Mouse (Mus musculus) hindbrain, embryonic 13.5 days (tissue): ENCODE measurements around the gene Fam124a. TPM values are rescaled to one million over a fixed set of nuclear protein-coding genes. Genes with fewer than 3 reads are reported as not detected.

Experiments used
- ATAC-seq: fragments of 200-750 bp; cut with Nextera tagmentation; 2 replicates; pipeline ENCODE4 v1.8.0; 2017; ENCODE audit warnings: moderate TSS enrichment; ENCODE audit not compliant: low FRiP score
- H3K27ac ChIP-seq: fragments of 300-500 bp; sonication (generic); 2 replicates; pipeline ENCODE4 v1.5.1; 2015; ENCODE audit warnings: inconsistent platforms, mild to moderate bottlenecking, moderate library complexity
- H3K27me3 ChIP-seq: fragments of 300-500 bp; sonication (generic); 2 replicates; pipeline ENCODE4 v1.6.1; 2015; ENCODE audit warnings: mild to moderate bottlenecking, inconsistent platforms
- H3K36me3 ChIP-seq: fragments of 300-500 bp; sonication (generic); 2 replicates; pipeline ENCODE4 v1.6.1; 2015; ENCODE audit warnings: mild to moderate bottlenecking, inconsistent platforms
- H3K4me1 ChIP-seq: fragments of 300-500 bp; sonication (generic); replicated peaks from 2 replicates; pipeline ENCODE4 v1.6.1; 2015; ENCODE audit warnings: inconsistent platforms
- H3K4me2 ChIP-seq: fragments of 300-500 bp; sonication (generic); 2 replicates; pipeline ENCODE4 v1.6.1; 2015; ENCODE audit warnings: inconsistent platforms, mild to moderate bottlenecking, moderate library complexity
- H3K4me3 ChIP-seq: fragments of 300-500 bp; sonication (generic); 2 replicates; pipeline ENCODE4 v1.5.1; 2015; ENCODE audit warnings: mild to moderate bottlenecking, inconsistent platforms
- H3K9ac ChIP-seq: fragments of 300-500 bp; sonication (generic); 2 replicates; pipeline ENCODE4 v1.6.1; 2015; ENCODE audit warnings: mild to moderate bottlenecking, inconsistent platforms
- H3K9me3 ChIP-seq: fragments of 300-500 bp; sonication (generic); 2 replicates; pipeline ENCODE4 v1.6.1; 2016; ENCODE audit warnings: inconsistent platforms
- WGBS: fragments of 180-500 bp; shearing (Covaris S2); methylation state at CpG from one replicate; pipeline ENCODE4 v1.1.7; 2015; 5-methylcytosine and 5-hydroxymethylcytosine counted together
- polyA plus RNA-seq: library from polyadenylated mRNA; unstranded; fragments of >200 nt; fragmentation: Nextera tagmentation; extraction: Ambion mirVana; gene quantifications from 2 replicates; pipeline ENCODE4 v1.2.1, GENCODE M21; 2015

Gene Fam124a
- 33.2 and 34.4 TPM in 2 replicates for polyA plus RNA-seq

DNA sequence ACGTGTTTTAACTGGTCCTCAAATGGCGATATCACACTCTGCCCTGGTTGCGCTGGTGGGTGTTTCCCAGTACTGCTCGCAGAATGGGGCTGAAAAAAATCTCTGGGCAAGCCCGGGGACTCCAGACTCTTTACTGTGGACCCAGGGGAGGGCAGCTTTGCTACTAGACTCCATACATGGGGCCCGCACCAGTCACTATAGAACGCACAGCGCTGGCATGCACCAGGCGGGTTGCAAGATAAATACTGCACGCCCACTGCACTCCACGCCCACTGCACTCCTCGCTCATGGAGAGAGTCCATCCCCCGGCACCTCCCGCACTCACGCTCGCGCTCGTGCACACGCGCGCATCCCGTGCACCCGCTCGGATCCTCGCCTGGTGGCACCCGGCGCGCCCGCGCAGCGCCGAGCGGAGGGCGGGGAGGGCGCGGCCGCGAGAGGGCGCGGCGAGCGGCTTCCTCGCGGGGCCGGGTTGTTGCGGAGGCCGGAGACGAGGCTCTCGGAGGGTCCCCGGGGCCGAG lies at the start of gene Fam124a:
Gene Fam124a, plus strand, starts transcription at position 429 of the 521 bp plus-strand sequence.
- Histone ChIP-seq H3K27ac (peak within 1 kb of the TSS; percentile 81), H3K36me3 (no peaks in the 10 kb centered on the region), H3K4me2 (peak within 1 kb of the TSS; percentile 69), H3K9me3 (no peaks in the 10 kb centered on the region), H3K4me1 (peaks cover 33% of the 10 kb centered on the region), H3K27me3 (peaks cover 4% of the 10 kb centered on the region; the same call in 1 of the 2 replicates), H3K9ac (peak within 1 kb of the TSS; percentile 85), H3K4me3 (peak within 1 kb of the TSS; percentile 73)
- peak; percentile 93 for ATAC-seq
- WGBS: under 1% methylated on average over 51 of the region's 51 CpGs

DNA sequence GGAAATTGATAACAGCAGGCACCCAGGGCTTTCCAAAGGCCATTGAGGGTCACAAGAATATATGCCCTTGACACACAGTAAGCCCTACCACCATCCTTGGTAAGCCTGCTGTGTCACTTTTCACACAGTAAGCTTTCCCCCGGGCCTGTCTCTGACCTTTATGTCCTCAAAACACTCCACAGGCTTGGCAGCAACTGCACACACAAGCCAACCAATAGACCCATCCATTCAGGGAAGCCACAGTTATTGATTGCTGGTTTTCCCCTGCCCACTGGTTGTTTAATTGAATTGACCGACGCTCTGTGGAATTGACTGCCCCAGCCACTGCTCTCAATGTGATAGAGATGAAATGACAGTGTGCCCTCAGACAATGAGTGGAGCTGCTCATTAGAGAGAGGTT lies 49.3 kb upstream of the Fam124a start:
- no peak overlapping the region for H3K9ac ChIP-seq
- ATAC-seq: no peak
- no peak overlapping the region for H3K4me2 ChIP-seq
- no peaks in the 10 kb centered on the region for H3K4me1 ChIP-seq
- no peak overlapping the region for H3K27ac ChIP-seq
- no peaks in the 10 kb centered on the region for H3K36me3 ChIP-seq
- no peaks in the 10 kb centered on the region for H3K9me3 ChIP-seq
- WGBS: 73% methylated on average over 3 of the region's 3 CpGs
- no peak overlapping the region for H3K4me3 ChIP-seq
- H3K27me3 ChIP-seq: no peaks in the 10 kb centered on the region

DNA sequence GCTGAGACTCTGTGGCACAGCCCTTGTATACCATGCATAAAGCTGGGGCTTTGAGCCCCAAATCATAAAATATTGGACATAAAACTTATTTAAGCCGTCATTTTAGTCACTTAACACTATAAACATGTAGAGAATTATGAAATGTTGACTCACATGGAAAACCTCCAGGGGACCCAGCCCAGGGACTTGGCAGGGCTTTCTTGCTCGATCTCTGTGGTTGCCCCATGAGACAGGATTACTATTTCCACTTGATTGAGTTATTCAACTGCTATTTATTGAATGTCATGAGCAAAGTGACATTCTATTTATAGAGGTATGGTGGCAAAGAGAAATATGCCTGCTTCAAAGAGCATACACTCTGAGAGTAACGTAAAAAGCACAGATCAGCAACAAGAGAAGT lies 46.2 kb upstream of the Fam124a start:
- no peak for ATAC-seq
- H3K27me3 ChIP-seq: no peaks in the 10 kb centered on the region
- no peaks in the 10 kb centered on the region for H3K9me3 ChIP-seq
- WGBS: 73% methylated on average over 3 of the region's 3 CpGs
- no peak overlapping the region for H3K9ac ChIP-seq
- H3K4me2 ChIP-seq: no peak overlapping the region
- H3K4me3 ChIP-seq: no peak overlapping the region
- no peaks in the 10 kb centered on the region for H3K36me3 ChIP-seq
- H3K4me1 ChIP-seq: no peaks in the 10 kb centered on the region
- no peak overlapping the region for H3K27ac ChIP-seq

DNA sequence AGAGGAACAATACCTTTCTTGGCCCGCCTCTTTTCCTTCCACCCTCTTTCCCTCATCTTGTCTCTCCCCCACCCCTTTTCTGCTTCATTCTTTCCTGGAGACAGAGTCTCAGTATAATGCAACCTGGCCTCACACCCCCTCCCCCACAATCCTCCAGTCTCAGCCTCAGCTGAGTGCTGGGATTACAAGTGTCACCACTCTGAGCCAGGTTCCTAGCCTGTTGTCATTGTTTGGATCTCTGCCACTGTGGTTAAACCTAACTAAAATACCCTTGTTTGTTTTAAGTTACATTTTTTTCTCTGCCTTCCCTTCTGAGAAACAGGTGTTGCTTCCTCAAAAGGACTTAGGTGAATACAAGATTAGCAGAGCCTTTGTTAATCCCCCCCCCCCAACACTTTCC lies 42.7 kb upstream of the Fam124a start:
- Histone ChIP-seq H3K27me3 (no peaks in the 10 kb centered on the region), H3K9ac (no peak overlapping the region), H3K36me3 (no peaks in the 10 kb centered on the region), H3K4me2 (no peak overlapping the region), H3K4me1 (no peaks in the 10 kb centered on the region), H3K27ac (no peak overlapping the region), H3K4me3 (no peak overlapping the region), H3K9me3 (no peaks in the 10 kb centered on the region)
- ATAC-seq: no peak
- 67% methylated on average over 1 of the region's 1 CpGs for WGBS

DNA sequence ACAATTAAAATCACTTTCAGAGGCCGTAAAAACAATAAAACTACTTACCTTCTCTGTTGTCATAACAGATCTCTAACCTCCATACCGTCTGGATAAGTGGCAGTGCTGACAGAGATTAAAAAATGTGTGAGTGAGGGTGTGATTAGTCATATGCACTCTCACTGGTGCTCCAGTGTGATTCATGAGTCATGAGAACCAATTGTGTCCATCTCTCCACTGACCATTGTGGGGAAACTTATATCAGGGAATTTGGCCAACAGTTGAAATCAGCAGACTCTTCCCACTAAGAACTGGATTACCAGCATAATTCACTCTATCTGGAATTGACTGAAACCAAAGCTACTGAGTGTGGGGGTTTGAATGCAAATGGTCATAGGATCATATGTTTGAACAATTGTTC lies 24.6 kb upstream of the Fam124a start:
- Histone ChIP-seq H3K36me3 (no peaks in the 10 kb centered on the region), H3K4me3 (no peak overlapping the region), H3K27ac (no peak overlapping the region), H3K9ac (no peak overlapping the region), H3K4me1 (0 out of 2 replicates have a peak, but pooled peaks cover under 1% of the 10 kb centered on the region), H3K4me2 (no peak overlapping the region), H3K27me3 (no peaks in the 10 kb centered on the region), H3K9me3 (no peaks in the 10 kb centered on the region)
- no peak for ATAC-seq
- 84% methylated on average over 2 of the region's 2 CpGs for WGBS

DNA sequence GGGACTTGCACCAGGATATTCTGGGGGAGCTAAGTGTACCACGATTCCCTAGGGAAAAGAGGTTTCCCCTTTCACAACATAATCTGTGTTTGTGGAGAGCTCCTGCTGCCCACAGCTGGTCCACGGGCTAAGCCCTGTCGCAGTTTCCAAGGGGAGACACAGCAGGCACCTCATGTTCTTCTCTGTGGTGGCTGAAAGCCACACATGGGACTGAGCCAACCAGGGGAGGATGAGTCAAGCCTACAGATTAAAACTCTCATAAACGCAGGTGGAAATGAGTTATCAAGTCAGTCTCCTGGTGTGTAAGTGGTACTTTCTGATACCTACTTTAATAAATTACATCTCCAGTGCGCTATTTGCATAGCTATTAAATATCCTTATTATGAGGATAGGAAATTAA lies 19.4 kb upstream of the Fam124a start:
- no peak overlapping the region for H3K27ac ChIP-seq
- 67% methylated on average over 5 of the region's 5 CpGs for WGBS
- H3K36me3 ChIP-seq: no peaks in the 10 kb centered on the region
- ATAC-seq: no peak
- no peaks in the 10 kb centered on the region for H3K9me3 ChIP-seq
- no peak overlapping the region for H3K9ac ChIP-seq
- H3K4me2 ChIP-seq: no peak overlapping the region
- H3K4me3 ChIP-seq: no peak overlapping the region
- H3K4me1 ChIP-seq: 0 out of 2 replicates have a peak, but pooled peaks cover 3% of the 10 kb centered on the region
- H3K27me3 ChIP-seq: no peaks in the 10 kb centered on the region

DNA sequence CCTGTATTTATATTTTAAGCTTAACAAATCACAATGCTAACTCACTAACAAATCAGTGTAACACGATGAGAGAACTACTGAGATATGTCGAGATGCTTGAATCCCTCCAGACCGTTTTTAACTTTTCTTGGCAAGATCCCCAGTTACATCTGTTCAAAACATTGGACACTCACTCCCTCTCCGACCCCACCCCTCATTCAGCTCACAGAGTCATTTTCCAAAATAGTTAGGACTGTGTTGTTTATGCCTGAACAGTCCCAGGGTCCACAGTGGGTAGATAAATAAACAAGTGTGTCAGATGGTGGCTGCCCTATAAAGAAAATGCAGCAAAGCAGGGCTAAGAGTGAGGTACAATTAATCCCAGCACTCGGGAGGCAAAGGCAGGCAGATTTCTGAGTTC lies 18.5 kb upstream of the Fam124a start:
- Histone ChIP-seq H3K27me3 (no peaks in the 10 kb centered on the region), H3K9ac (no peak overlapping the region), H3K9me3 (no peaks in the 10 kb centered on the region), H3K4me3 (no peak overlapping the region), H3K36me3 (no peaks in the 10 kb centered on the region), H3K27ac (no peak overlapping the region), H3K4me1 (0 out of 2 replicates have a peak, but pooled peaks cover 3% of the 10 kb centered on the region), H3K4me2 (no peak overlapping the region)
- whole genome bisulfite sequencing: 73% methylated on average over 5 of the region's 5 CpGs
- ATAC-seq: no peak

DNA sequence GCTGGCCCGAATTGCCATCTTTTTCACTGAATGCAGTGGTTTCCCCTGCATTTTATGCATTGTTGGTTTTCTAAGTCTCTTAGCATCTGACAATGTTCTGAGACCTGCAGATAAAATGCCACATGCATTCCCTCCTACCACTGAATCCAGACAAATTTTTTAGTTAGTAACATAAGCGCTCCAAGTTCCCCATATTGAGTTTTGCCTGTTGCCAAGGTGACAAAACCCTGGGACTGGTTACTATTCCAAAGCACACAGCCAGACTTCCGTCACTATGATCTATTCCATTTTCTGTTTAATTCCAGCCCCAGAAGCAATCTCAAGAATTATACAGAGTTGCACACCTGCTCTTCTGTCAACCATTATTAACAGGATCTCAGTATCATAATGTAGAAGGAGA lies 15.7 kb upstream of the Fam124a start:
- Histone ChIP-seq H3K4me1 (0 out of 2 replicates have a peak, but pooled peaks cover 3% of the 10 kb centered on the region), H3K4me2 (no peak overlapping the region), H3K4me3 (no peak overlapping the region), H3K27me3 (no peaks in the 10 kb centered on the region), H3K36me3 (no peaks in the 10 kb centered on the region), H3K9ac (no peak overlapping the region), H3K27ac (no peak overlapping the region), H3K9me3 (no peaks in the 10 kb centered on the region)
- ATAC-seq: no peak
- WGBS: 85% methylated on average over 3 of the region's 3 CpGs

DNA sequence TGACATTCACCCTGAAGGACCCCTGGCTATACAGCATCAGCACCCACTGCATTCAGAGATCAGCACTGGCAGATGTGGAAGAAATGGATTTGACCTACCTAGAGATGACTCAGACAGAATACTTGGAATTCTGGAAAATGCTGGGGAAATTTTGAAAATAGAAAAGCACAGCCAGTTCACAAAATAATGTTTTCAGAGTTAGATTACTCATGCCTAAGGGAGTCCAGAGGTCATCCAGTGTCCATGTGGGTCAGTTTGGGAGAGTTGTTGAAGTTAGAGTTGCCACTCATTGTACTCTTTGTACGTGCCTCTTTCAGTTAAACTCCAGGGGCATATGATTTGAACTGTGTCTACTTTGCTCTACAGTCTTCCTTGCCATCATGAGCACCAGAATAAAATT lies 13.8 kb upstream of the Fam124a start:
- Histone ChIP-seq H3K4me3 (no peak overlapping the region), H3K4me2 (no peak overlapping the region), H3K9ac (no peak overlapping the region), H3K27ac (no peak overlapping the region), H3K4me1 (no peaks in the 10 kb centered on the region), H3K27me3 (no peaks in the 10 kb centered on the region), H3K9me3 (no peaks in the 10 kb centered on the region), H3K36me3 (no peaks in the 10 kb centered on the region)
- ATAC-seq: no peak
- WGBS: 78% methylated on average over 1 of the region's 1 CpGs

DNA sequence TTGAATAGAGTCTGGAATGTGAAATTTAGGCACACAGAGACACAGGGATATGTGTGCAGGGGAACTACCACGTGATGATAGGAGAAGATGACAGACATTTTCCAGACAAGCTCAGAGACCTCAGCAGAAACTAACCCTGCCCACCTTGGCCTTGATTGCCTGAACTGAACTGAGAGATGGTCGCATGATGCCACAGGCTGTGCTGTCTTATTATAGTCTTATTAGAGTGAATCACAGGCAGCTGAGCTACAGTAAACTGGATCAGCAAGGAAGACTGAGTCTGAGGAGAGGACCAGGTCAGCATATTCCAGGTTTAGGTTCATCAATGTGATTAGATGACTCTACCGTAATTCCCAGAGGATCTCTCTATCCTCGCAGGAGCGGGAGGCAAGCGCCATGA lies 9.2 kb upstream of the Fam124a start:
- no peak overlapping the region for H3K4me2 ChIP-seq
- no peaks in the 10 kb centered on the region for H3K27me3 ChIP-seq
- H3K9me3 ChIP-seq: no peaks in the 10 kb centered on the region
- ATAC-seq: no peak
- no peak overlapping the region for H3K27ac ChIP-seq
- H3K36me3 ChIP-seq: no peaks in the 10 kb centered on the region
- no peak overlapping the region for H3K9ac ChIP-seq
- no peak overlapping the region for H3K4me3 ChIP-seq
- peaks cover 7% of the 10 kb centered on the region; the same call in 1 of the 2 replicates for H3K4me1 ChIP-seq
- 84% methylated on average over 6 of the region's 6 CpGs for WGBS

DNA sequence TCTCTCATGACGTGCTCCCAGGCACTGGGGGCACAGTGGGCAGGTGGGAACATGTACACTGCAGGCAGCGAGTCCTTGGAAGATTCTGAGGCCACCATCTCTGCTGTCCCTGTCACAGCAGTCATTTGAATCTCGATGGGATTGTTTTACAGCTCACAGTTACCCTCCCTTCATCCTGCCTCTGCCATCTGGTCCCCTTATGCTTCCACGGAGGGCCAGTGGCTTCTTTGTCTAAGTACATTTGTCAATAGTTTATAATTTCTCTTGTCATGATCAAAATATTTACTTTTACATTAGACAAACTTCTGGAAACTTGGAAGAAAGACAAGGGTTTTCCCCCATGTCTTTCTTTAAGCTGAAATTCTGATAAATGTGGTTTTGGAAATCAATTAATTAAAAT lies 8.8 kb upstream of the Fam124a start:
- Histone ChIP-seq H3K9me3 (no peaks in the 10 kb centered on the region), H3K27ac (no peak overlapping the region), H3K4me3 (no peak overlapping the region), H3K4me1 (peaks cover 7% of the 10 kb centered on the region; the same call in 1 of the 2 replicates), H3K4me2 (no peak overlapping the region), H3K9ac (no peak overlapping the region), H3K36me3 (no peaks in the 10 kb centered on the region), H3K27me3 (no peaks in the 10 kb centered on the region)
- no peak for ATAC-seq
- WGBS: 59% methylated on average over 4 of the region's 4 CpGs

DNA sequence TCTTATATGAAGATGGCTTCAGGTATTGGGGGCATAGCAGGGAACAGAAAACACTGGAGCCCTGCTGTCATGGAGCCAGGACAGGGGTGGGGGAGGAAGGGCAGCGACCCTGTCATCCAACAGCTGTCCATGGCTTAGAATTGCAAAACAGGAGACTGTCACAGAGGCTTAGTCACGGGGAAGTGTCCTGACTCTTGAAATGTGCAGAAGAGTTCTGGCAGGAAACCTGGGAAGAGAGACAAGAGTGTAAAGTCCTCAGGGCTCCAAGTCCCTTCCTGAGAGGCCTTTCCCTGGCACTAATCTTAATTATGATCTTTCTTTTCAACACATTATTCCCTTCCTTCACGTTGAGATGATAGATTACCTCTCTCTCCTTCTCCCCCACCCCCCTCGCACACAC lies 5.4 kb upstream of the Fam124a start:
- WGBS: 22% methylated on average over 3 of the region's 4 CpGs
- Histone ChIP-seq H3K27ac (no peak overlapping the region), H3K36me3 (no peaks in the 10 kb centered on the region), H3K9me3 (no peaks in the 10 kb centered on the region), H3K9ac (no peak overlapping the region), H3K27me3 (peaks cover 4% of the 10 kb centered on the region; the same call in 1 of the 2 replicates), H3K4me2 (no peak overlapping the region), H3K4me3 (no peak overlapping the region), H3K4me1 (peaks cover 13% of the 10 kb centered on the region)
- no peak for ATAC-seq

DNA sequence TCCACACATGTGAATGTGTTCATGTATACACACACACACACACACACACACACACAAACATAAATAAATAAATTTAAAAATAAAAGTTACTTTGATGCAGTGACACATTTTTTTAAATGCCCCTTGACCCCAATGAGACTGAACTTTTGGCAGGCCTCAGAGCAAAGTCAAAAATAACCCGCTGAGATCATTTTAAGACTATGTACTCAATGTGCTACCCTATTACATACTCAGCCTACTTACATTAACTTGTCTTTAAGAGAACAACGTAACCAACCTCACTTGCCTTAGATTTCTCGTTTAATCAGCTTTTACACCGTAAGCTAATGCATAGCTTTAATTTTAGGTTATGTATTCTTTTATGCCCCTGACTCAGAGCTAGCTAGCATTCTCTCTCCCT lies 2.8 kb upstream of the Fam124a start:
- no peak for ATAC-seq

More for the DNA sequence above, 2.8 kb upstream of the Fam124a start:
- H3K27ac ChIP-seq: no peak overlapping the region
- H3K4me2 ChIP-seq: no peak overlapping the region
- peaks cover 4% of the 10 kb centered on the region; the same call in 1 of the 2 replicates for H3K27me3 ChIP-seq
- WGBS: 95% methylated on average over 4 of the region's 4 CpGs
- no peaks in the 10 kb centered on the region for H3K36me3 ChIP-seq
- peaks cover 33% of the 10 kb centered on the region for H3K4me1 ChIP-seq
- no peak overlapping the region for H3K9ac ChIP-seq
- no peak overlapping the region for H3K4me3 ChIP-seq
- no peaks in the 10 kb centered on the region for H3K9me3 ChIP-seq
